Mouse (Mus musculus) heart, postnatal 0 days (tissue): ENCODE data around the gene Tex37. TPM values are rescaled to one million over a fixed set of nuclear protein-coding genes. Genes with fewer than 3 reads are reported as not detected.

ENCODE experiments used
- ATAC-seq: fragments of 200-750 bp; cut with Nextera tagmentation; 2 replicates; pipeline ENCODE4 v1.8.0; 2017; ENCODE audit warnings: low read depth, moderate number of reproducible peaks, moderate library complexity; ENCODE audit not compliant: insufficient read depth
- DNase-seq: peaks from one replicate; pipeline ENCODE4 v3.0.0-alpha.2; 2016; ENCODE audit warnings: low spot score
- H3K27ac ChIP-seq: fragments of 300-500 bp; sonication (generic); 2 replicates; pipeline ENCODE4 v1.5.1; 2014; ENCODE audit warnings: low read depth, mild to moderate bottlenecking
- H3K27me3 ChIP-seq: fragments of 300-500 bp; sonication (generic); 2 replicates; pipeline ENCODE4 v1.6.1; 2014; ENCODE audit warnings: low read length, mixed read lengths; ENCODE audit not compliant: control insufficient read depth, insufficient read depth
- H3K36me3 ChIP-seq: fragments of 300-500 bp; sonication (generic); replicated peaks from 2 replicates; pipeline ENCODE4 v1.6.1; 2014; ENCODE audit warnings: low read length, mixed read lengths; ENCODE audit not compliant: control insufficient read depth, insufficient read depth
- H3K4me1 ChIP-seq: fragments of 300-500 bp; sonication (generic); 2 replicates; pipeline ENCODE4 v1.6.1; 2014; ENCODE audit warnings: antibody characterized with exemption; ENCODE audit not compliant: control insufficient read depth, insufficient read depth
- H3K4me2 ChIP-seq: fragments of 300-500 bp; sonication (generic); 2 replicates; pipeline ENCODE4 v1.6.1; 2014; ENCODE audit warnings: low read depth, mild to moderate bottlenecking, low read length, moderate library complexity
- H3K4me3 ChIP-seq: fragments of 300-500 bp; sonication (generic); 2 replicates; pipeline ENCODE4 v1.5.1; 2014; ENCODE audit warnings: low read depth, low read length
- H3K9ac ChIP-seq: fragments of 300-500 bp; sonication (generic); replicated peaks from 2 replicates; pipeline ENCODE4 v1.6.1; 2014; ENCODE audit warnings: low read depth, low read length, mixed read lengths
- H3K9me3 ChIP-seq: fragments of 300-500 bp; sonication (generic); replicated peaks from 2 replicates; pipeline ENCODE4 v1.6.1; 2016; ENCODE audit warnings: low read length; ENCODE audit not compliant: control insufficient read depth
- CTCF ChIP-seq: IDR thresholded peaks from 2 replicates; pipeline ENCODE4 v1.5.1; 2016; ENCODE audit warnings: antibody characterized with exemption, control low read depth, low read depth
- EP300 ChIP-seq: IDR thresholded peaks from 2 replicates; pipeline ENCODE4 v1.6.1; 2016; ENCODE audit warnings: antibody characterized with exemption, low read depth
- WGBS: fragments of 180-500 bp; shearing (Covaris S2); extraction: QIAGEN DNeasy Blood & Tissue Kit; methylation state at CpG from one replicate; pipeline ENCODE4 v1.1.7; 2014; 5-methylcytosine and 5-hydroxymethylcytosine counted together
- polyA plus RNA-seq: library from polyadenylated mRNA; unstranded; fragments of >200 nt; fragmentation: Nextera tagmentation; extraction: Ambion mirVana; gene quantifications from 2 replicates; pipeline ENCODE4 v1.2.1, GENCODE M21; 2015
- total RNA-seq: library from RNA; depleted of rRNA; stranded (reverse); fragments of >200 nt; gene quantifications from 2 replicates; pipeline ENCODE4 v1.2.3, GENCODE M21; 2014; ENCODE audit warnings: low replicate concordance

Gene Tex37
- total and polyA plus RNA-seq, 2 experiments from 2014 or later: not detected

- ATAC-seq (peak; percentile 57), DNase-seq (peak; percentile 57)
- H3K9me3 ChIP-seq: no peaks in the 10 kb centered on the region
- no peaks in the 10 kb centered on the region for H3K4me1 ChIP-seq
- peak overlapping the region; percentile 30 for H3K4me3 ChIP-seq
- no peak for TF ChIP-seq CTCF
- TF ChIP-seq EP300: no peak
- H3K36me3 ChIP-seq: peaks cover 80% of the 10 kb centered on the region
- H3K4me2 ChIP-seq: peak overlapping the region; percentile 36
- 42% methylated on average over 11 of the region's 11 CpGs for WGBS
- no peaks in the 10 kb centered on the region for H3K27me3 ChIP-seq
- no peak overlapping the region; the same call in 1 of the 2 replicates for H3K27ac ChIP-seq
- H3K9ac ChIP-seq: 0 out of 2 replicates have a peak overlapping the region, but pooled peaks have one; percentile 20
Observed at GRCm38 (mm10) chr6:70887993-70888392, 30.7 kb downstream of the Tex37 start.

GRCm38 (mm10) chr6:70880714-70881304, 37.9 kb downstream of the Tex37 start:
- Histone ChIP-seq H3K4me2 (no peak overlapping the region), H3K4me1 (0 out of 2 replicates have a peak, but pooled peaks cover 3% of the 10 kb centered on the region), H3K36me3 (peaks cover 55% of the 10 kb centered on the region)

GRCm38 (mm10) chr6:70875017-70875416, 43.7 kb downstream of the Tex37 start:
- Histone ChIP-seq H3K27me3 (no peaks in the 10 kb centered on the region), H3K27ac (no peak overlapping the region), H3K4me2 (no peak overlapping the region), H3K4me3 (no peak overlapping the region), H3K4me1 (peaks cover 9% of the 10 kb centered on the region), H3K9me3 (no peaks in the 10 kb centered on the region), H3K36me3 (peaks cover 15% of the 10 kb centered on the region), H3K9ac (no peak overlapping the region)
- no peak for DNase-seq
- no peak for TF ChIP-seq EP300
- TF ChIP-seq CTCF: no peak
- no peak for ATAC-seq
- 97% methylated on average over 1 of the region's 1 CpGs for WGBS

More at GRCm38 (mm10) chr6:70880714-70881304, 37.9 kb downstream of the Tex37 start:
- TF ChIP-seq EP300: no peak
- peak; percentile 95 for TF ChIP-seq CTCF
- peak; percentile 43 for DNase-seq
- H3K27ac ChIP-seq: no peak overlapping the region
- H3K4me3 ChIP-seq: no peak overlapping the region
- H3K9ac ChIP-seq: no peak overlapping the region
- 9% methylated on average over 5 of the region's 5 CpGs for WGBS
- H3K9me3 ChIP-seq: no peaks in the 10 kb centered on the region
- ATAC-seq: peak; percentile 74; the same call in 1 of the 2 replicates
- H3K27me3 ChIP-seq: no peaks in the 10 kb centered on the region

GRCm38 (mm10) chr6:70874035-70874775, 44.5 kb downstream of the Tex37 start:
- TF ChIP-seq EP300 (no peak), CTCF (peak; percentile 18; the same call in 1 of the 2 replicates)
- Histone ChIP-seq H3K9me3 (no peaks in the 10 kb centered on the region), H3K4me3 (no peak overlapping the region), H3K27me3 (no peaks in the 10 kb centered on the region), H3K4me2 (no peak overlapping the region), H3K27ac (no peak overlapping the region), H3K9ac (no peak overlapping the region), H3K4me1 (peaks cover 9% of the 10 kb centered on the region), H3K36me3 (0 out of 2 replicates have a peak, but pooled peaks cover 7% of the 10 kb centered on the region)
- DNase-seq: no peak
- 65% methylated on average over 5 of the region's 5 CpGs for WGBS
- no peak for ATAC-seq

GRCm38 (mm10) chr6:70872570-70872969, 46.2 kb downstream of the Tex37 start:
- DNase-seq: no peak
- Histone ChIP-seq H3K36me3 (no peaks in the 10 kb centered on the region), H3K9me3 (no peaks in the 10 kb centered on the region), H3K4me2 (peak overlapping the region; percentile 34), H3K4me1 (peaks cover 9% of the 10 kb centered on the region), H3K9ac (no peak overlapping the region), H3K4me3 (no peak overlapping the region), H3K27ac (no peak overlapping the region), H3K27me3 (no peaks in the 10 kb centered on the region)
- TF ChIP-seq EP300 (no peak), CTCF (no peak)
- WGBS: 53% methylated on average over 7 of the region's 7 CpGs
- no peak for ATAC-seq
